Mouse (Mus musculus) neural tube, embryonic 10.5 days (tissue): ENCODE data around the gene 4930453N24Rik.

Experiments used
- DNase-seq: peaks from one replicate; pipeline ENCODE4 v3.0.0-alpha.2; 2017; ENCODE audit warnings: low spot score; ENCODE audit errors: extremely low spot score

Gene 4930453N24Rik

DNA sequence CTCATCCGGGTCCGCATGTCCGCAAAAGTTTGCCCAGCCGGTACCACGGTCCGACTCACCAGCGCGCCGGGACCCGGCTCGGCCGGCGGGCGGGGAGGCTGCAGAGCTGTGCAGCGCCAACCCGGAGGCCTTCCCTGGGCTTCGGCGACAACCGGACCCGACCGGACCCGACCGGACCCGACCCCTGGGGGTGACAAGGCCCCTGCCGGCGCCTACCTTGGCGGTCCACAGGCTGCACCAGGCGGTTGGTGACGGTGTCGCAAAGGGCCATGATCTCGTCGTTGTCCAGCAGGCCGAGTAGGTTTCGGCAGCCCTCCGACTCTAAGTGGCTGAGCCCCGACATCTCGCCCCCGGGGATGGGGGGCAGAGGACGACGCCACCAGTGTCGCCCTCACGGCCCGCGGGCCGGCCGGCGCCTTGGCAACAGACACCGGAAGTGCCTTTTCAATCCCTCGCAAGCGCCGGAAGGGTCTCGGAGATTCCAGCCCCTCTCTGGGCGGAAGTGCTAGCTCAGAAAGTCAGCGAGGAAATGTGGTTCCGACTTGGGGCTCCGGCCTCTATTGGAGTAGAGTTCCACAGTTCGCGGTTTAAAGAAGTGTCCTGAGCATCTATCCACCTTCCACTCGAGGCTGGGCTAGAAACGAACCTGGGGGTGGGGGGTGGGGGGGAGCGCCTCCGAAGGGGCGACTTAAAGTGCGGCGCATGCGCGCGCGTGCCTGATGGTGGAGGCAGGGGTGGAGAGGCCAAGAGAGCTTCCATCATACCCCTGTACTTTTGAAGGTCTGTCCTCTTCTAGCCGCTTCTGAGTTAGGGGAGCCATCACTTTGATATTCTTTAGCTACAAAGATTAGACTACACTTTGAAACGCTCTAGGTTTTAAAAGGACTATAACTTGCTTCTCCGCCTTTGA, at the start of gene 4930453N24Rik:
Gene 4930453N24Rik, minus strand, starts transcription at position 641 of the 910 bp plus-strand sequence.
- DNase-seq: peak; percentile 93

DNA sequence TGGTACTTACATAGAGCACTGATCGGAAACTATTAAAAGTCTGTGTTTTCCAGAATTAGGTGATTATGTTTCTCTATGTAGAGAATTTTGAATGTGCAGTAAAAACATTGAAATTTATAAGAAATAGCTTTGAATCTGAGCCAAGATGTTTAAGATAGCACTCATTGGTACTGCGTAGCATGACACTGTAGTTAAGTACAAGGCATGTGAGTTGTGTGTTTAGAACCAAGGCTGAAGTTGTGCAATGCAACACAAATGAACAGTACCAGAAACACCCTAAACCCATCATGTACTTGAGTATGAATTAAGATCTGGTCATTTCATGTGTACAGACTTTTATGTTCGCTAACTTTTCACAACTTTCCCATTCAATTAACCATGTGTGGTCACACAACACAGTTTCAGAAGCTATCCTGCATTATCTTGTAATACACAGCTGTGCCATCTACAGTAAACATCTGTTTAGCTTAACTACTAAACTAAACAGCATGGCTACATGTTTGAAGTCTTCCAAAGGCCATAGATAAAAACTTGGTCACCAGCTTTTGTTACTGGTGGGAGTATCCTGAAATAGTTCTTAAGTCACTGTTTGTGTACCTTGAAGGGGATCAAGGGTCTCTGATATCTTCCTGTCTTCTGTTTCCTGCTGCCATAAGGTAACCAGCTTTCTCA, 46.3 kb upstream of the 4930453N24Rik start:
- DNase-seq: no peak

DNA sequence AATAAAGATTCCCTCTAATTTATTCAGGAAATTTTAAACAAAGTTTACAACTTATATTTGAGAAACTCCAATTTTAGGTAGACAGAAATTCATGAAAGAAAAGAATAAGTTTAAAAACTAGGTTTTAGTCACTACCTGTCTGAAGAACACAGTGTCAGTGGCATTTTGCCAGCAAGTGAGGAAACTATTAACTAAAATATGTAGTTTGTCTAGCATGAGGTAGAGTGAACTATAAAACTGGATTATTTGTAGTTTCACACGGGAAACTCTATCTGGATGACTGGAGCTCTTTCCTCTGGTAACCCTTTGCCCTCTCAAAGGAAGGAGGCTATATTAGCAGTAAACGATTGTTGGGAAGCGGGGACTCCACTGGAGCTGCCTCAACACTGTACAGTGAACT, 32.1 kb upstream of the 4930453N24Rik start:
- no peak for DNase-seq

DNA sequence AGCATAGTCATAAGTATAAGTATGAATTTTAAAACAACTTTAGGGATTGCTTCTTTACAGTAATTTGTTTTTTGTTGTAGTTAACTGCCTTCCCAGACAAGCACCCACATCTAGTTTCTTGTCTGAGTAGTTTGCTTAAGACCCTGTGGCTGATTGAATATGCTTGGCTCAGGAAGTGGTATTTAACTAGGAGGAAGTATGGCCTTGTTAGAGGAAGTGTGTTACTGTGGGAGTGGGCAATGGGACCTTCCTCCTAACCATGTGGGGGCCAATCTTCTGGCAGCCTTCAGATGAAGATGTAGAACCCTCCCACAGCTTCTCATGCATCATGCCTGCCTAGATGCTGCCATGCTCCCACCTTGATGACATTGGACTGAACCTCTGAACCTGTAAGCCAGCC, 30.7 kb upstream of the 4930453N24Rik start:
- no peak for DNase-seq

DNA sequence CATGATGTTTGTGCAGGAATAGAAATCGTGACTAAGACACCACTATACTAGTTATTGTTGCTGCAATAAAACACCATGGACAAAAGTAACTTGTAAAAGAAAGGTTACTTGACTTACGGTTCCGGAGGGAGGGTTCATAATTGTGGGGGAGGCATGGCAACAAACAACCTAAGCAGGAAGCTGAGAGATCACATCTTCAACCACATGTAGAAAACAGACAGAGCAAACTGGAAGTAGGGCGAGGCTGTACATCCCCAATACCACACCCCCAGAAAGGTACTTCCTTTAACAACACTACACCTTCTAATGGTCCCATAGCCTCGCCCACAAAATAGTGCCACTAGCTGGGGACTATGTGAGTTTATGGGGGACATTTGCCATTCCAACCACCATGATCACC, 29.4 kb upstream of the 4930453N24Rik start:
- DNase-seq: no peak

DNA sequence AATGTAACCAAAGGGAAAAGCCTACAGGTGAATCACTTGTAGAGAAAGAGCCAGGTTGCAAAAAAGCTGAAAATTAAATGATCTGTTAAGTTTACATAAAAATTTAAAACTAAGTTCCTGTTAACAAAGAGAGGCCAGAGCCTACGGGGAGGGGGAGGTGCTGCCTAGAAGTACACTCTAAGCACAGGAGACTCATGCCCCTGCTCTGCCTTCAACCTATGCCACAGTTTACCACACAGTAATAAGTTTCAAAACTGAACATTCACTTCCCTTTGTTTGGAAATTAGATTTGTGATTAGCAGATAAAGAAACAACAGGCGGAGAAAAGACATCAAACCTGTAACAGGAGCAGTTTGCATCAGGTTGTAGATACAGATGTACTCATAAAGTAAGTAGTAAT, 23.8 kb upstream of the 4930453N24Rik start:
- DNase-seq: no peak

DNA sequence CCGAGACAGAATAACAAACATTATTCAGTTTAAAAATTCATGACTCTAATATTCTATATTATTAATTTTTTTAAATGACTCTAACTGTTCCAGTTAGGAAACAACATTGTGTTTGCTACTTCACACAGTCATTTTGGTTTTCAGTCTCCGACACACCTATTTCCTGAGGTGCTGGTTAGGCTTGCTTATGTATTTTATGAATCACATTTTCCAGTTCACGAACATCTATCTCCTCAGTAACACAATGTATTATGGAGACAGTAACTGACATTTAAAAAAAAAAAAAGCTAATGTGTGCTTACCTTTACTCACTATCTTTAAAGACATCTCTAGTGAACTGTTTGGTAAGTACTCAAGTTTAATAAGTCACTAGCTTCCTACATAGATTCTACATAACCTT, 18.7 kb upstream of the 4930453N24Rik start:
- no peak for DNase-seq

DNA sequence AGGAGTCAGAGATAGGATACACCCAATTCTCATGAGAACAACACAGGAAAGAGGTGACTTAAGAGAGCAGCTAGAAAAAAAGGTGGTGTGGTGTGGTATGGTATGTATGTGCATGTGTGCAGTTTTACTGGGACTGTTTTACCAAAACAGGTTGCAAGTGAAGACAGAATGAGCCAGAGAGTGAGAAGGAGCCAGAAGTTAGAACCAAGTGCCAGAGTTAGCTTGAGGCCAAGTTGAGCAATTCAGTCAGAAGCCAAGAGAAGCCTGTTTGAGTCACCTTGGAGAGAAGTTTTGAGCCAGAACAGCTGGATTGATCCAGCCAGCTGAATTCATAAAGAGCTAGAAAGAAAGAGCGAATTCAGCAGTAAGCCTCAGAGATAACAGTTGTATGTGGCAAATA, 4.6 kb upstream of the 4930453N24Rik start:
- DNase-seq: no peak

DNA sequence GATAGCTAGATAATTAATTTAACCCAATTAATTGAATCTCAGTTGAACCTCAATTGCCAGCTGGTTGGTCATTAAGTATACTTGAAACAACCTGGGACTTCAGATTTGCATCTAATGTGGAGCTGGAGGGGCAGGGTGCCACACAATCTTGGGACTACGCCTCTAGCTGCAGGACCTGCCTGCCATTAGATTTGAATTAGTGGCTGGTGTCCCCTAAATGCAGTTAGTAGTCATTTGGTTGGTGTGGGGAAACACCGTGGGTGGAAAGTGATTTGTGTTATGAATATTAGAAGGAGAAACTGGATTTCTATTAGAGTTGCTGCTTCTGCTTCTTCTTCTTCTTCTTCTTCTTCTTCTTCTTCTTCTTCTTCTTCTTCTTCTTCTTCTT, 464 bp upstream of the 4930453N24Rik start:
- DNase-seq: no peak

DNA sequence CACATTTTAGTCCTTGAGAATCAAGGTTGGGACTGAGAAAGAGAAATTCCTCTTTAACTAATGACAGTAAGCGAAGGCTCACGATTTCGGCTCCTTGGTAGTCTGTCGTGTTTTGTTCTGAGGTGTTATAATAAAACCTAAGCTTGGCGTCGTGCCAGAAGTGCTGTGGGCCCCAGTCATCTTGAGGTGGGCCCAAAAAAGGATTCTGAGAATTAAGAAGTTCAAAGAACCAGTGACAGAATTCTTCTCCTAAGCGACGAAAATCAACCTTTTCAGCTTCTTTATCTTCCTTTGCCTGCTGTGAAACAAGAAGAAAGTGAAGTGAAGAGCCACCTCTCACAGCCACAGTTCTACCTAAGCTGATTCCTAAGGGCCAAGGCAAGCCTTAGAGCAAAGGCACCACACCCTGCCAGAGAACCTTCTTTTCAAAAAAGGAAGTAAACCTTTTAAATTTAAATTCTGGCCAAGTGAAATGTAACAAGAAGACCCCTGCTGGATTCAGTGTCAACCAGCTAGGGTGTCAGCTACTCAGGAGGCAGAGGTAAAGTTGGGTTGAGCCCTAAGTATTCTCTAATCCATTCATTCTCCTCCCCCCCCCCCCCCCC, 4.2 kb downstream of the 4930453N24Rik start:
- DNase-seq: no peak

DNA sequence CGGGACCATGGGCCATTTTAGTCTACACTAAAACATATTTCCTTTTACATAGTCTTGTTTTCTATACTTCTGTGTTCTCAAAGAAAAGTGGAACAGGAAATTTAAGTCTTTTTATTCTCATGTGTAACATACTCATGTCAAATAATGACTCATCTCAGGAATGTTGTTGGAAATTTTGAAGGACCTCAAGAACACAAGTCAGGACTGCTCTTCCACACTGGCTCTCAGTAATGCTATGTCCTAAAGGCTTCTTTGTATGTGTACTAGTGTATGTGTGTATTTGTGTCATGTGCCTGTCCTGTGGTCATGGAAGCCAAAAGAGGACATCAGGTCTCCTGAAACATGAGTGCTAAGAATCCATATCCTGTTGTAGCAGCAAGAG, 11.7 kb downstream of the 4930453N24Rik start:
- no peak for DNase-seq

DNA sequence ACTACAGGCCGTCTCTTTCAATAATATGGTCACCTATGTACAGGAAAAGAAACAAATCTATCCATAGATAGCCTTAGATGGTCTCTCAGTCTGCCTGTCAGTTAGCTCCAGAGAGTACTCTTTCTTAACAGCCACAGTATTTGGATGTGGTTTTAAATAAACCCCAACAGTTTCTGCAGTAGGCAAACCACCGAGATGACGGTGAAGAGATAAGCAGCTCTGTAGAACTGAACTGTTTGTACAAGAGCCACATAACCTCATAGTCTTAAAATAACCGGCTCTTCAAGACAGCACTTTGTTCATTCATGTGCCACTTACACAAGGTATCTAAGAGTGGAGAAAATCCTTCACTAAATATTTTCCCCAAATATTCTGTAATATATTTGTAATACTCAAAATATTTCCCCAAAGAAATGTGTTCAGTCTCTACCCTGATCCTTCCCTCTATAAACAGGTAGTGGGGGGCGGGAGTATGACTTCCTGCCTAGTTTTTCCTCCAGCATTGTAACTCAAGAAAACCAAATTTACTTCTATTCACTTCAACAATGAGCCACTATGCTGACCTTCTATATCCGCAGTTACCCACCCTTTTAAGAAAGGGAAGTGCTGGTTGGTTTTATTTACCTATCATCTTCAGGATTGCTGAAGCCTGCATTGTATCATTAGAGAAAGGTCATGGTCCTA, 12.3 kb downstream of the 4930453N24Rik start:
- no peak for DNase-seq

DNA sequence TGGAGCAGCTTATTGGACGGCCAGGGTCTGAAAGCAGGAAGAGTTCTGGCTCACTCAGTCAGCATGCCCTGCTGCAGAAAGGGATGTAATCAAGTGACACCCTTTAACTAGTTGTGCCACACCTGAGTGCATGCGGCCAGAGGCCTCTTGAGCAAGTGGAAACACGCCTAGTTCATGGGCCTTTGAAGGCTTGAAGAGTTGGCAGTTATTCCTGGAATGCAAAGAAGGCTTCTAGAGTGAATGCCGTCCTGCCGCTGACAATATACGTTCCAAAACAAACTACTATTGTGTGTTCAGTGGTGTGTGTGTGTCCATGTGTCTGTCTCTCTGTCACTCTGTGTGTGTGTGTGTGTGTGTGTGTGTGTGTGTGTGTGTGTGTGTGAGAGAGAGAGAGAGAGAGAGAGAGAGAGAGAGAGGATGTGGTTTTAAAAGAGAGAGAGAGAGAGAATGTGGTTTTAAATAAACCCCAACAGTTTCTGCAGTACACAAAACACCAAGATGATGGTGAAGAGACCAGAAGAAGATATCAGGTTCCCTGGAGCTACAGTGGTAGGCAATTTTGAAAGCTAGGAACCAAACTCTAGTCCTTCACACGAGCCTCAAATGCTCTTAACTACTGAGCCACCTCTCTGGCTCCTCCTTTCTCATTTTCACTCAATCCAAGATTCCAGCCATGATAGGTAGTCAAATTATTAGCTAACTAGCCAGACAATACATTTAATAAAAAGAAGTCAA, 13.1 kb downstream of the 4930453N24Rik start:
- no peak for DNase-seq

DNA sequence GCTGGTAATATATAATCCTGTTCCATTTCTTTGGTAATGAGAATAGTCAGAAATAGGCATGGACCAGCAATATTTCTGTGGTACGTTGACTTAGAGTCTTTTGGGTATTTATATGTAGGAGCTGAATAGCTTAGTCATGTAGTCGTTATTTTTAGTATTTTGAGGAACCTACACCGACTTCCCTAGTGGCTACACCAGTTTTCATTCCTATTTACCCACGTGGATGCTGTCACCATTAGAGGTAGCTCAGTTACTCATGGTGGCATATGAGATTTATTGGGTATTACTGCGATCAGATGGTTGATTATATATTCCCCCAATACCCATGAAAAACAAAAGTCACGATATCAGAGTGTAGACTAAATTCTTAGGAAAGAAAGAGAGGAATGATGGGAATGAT, 14.6 kb downstream of the 4930453N24Rik start:
- no peak for DNase-seq

DNA sequence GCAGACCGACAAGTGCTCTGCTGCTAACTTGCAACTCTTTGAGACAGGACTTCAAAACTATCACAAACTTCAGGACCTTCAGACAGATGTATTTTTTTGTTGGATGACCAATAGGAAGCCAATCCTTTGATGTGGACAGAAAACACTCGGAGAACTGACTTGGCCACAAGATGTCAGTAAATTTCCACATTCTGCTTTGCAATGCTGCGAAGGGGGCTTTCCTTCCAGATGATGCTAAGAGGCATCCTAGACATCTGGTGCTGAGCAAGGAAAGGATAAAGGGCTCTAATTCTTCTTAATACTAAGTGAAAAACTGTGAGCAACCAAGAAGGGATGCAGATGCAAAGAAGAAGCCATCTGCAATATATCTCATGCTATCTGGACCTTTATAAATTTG, 16.2 kb downstream of the 4930453N24Rik start:
- DNase-seq: no peak

DNA sequence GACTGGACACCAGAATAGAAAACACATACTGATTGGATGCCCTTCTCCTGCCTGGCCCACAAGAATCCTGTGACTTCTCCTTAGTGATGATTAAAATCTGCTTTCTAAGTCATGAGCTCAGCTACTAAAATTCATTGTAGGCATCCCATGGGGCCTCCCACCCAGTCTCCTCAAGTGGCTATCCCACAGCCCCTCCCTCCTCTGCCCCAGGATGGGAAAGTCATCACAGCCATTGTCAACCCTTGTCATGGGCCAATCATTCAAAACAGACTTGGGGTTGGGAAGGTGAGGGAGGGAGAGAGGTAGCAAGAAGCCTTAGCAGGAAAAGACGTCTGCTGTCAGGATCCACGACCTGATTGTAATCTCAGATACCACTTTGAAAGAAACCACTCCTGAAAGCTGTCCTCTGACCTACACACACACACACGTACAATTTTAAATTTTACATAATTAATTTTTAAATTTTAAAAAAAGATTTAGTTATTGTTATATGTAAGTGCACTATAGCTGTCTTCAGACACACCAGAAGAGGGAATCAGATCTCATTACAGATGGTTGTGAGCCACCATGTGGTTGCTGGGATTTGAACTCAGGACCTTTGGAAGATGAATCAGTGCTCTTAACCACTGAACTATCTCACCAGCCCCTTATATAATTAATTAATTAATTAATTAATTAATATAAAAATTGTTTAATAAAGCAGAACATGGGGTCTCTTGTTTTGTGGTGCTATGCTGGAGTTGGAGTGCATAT, 16.8 kb downstream of the 4930453N24Rik start:
- DNase-seq: no peak

DNA sequence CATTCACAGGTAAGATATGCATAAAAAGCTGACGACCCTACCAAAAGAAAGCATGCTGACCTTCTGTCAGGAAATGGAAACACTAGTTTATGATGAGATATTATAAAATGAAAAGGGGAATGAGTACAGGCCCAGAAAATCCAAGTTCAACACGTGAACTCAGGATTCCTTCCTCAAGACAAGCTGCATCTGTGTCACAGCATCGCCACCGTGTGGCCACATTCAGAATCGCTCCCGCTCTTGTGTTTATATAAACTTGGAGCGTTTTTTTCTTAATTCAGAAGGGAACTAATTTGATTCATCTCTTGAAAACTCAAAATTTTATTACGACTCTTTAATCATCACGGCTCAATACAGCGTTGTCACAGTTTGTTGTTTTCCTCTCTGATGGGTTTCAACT, 22.7 kb downstream of the 4930453N24Rik start:
- DNase-seq: peak; percentile 75

DNA sequence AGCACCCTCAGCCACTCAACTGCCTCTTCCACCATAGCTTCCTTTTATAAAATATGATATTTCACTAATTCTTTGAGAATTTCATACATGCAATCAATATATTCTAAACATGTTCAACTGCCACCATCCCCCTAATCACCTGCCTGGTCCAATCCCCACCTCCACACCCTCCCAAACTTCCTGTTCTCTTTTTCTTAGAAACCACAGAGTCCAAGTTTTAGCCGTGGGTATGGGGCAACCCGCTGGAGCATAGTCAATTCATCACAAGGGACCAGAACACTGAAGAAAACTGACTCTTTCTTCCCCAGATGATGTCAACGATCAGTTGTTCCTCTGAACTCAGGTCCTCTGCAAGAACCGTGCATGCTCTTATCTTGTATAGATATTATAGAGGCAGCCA, 25.9 kb downstream of the 4930453N24Rik start:
- DNase-seq: no peak

DNA sequence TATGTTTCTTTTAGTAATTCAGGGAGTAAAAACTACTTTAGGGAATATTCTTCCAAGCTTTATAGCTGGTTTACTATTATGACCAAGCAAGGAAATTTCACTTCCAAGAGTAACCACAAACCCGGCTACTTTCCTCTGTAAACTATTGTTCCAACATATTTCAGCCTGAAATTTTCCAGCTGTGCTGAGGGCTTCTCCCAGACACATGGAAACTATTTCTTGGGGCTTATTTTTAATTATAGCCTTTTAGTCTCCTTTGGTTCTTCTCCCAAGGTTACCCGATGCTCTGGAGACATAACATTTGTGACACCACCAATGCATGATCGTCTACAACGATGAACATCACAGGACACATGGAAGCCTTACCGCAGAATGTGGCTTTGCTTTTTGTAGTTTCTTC, 33.7 kb downstream of the 4930453N24Rik start:
- DNase-seq: no peak

DNA sequence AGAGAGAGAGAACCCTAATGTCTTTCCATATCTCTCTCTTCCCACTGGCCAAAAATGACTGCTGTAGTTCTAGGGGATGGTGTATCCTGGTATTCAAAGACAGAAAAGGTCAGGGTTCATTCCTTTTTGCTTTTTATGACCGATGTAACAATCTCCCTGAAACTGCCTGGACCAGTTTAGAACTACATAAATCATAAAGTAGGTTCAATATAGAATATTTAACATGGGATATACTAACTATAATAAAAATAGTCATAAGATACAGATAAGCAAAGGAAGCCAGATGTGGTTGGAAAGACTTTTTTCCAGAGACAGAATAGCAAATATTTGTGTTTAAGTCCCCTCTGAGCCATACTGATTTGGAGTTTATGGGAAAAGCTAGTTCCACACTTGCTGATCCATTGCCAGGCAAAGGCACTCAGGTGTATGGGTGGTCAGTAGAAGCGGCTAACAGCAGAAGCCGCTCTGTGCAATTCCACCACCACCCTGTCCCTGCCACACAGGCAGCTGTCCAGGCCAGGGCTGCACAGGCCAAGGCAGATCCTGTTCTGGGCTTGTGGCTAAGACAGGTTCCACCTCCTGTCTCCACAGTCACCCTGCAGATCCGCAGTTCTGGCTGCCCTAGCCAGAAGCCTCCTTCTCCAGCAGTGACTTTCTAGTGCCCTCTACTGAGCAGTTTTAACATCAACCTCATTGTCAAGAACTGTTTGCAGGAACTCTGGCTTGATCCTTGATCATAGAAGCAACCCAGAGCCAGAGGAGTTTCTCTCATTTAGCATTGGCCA, 47.5 kb downstream of the 4930453N24Rik start:
- DNase-seq: peak; percentile 44
